Mouse (Mus musculus): ENCODE data around the gene Grip2. TPM values are rescaled to one million over a fixed set of nuclear protein-coding genes. Genes with fewer than 3 reads are reported as not detected.
A peak's percentile ranks its signal among the peaks of the same experiment; 100 is the strongest.

Gene Grip2
- polyA plus RNA-seq, 1 experiment from 2014 or later = 13.6 TPM

- H3K27me3 ChIP-seq (replicated peaks; ENCODE audit: control insufficient read depth, insufficient read depth, low read length) = peaks cover 27% of the 10 kb centered on the region
- H3K9me3 ChIP-seq (ENCODE audit: control insufficient read depth, low read length) = no peaks in the 10 kb centered on the region
- peak overlapping the region; percentile 65 for H3K4me3 ChIP-seq (replicated peaks; ENCODE audit: low read length)
- peaks cover 26% of the 10 kb centered on the region for H3K4me1 ChIP-seq (replicated peaks; ENCODE audit: control insufficient read depth, insufficient read depth, low read length)
- WGBS = 2% methylated on average over 43 of the region's 46 CpGs
- peak overlapping the region; percentile 70 for H3K9ac ChIP-seq (replicated peaks; ENCODE audit: low read depth, low read length)
- ATAC-seq = peak; percentile 5; the same call in 1 of the 2 replicates
- no peaks in the 10 kb centered on the region for H3K36me3 ChIP-seq (ENCODE audit: control insufficient read depth, insufficient read depth)
- no peak overlapping the region for H3K27ac ChIP-seq (ENCODE audit: low read length)
- peak overlapping the region; percentile 74 for H3K4me2 ChIP-seq (ENCODE audit: low read length)
Measured at GRCm38 (mm10) chr6:91842897-91843627, 16.0 kb upstream of the Grip2 start.

- Histone ChIP-seq H3K36me3 (ENCODE audit: control insufficient read depth, insufficient read depth) (no peaks in the 10 kb centered on the region), H3K27me3 (replicated peaks; ENCODE audit: control insufficient read depth, insufficient read depth, low read length) (peaks cover 22% of the 10 kb centered on the region), H3K9me3 (ENCODE audit: control insufficient read depth, low read length) (no peaks in the 10 kb centered on the region), H3K4me2 (ENCODE audit: low read length) (peak overlapping the region; percentile 71), H3K4me1 (replicated peaks; ENCODE audit: control insufficient read depth, insufficient read depth, low read length) (peaks cover 26% of the 10 kb centered on the region), H3K4me3 (replicated peaks; ENCODE audit: low read length) (peak overlapping the region; percentile 44), H3K9ac (replicated peaks; ENCODE audit: low read depth, low read length) (peak overlapping the region; percentile 61), H3K27ac (ENCODE audit: low read length) (peak overlapping the region; percentile 93)
- peak; percentile 86 for ATAC-seq
- WGBS = under 1% methylated on average over 23 of the region's 23 CpGs
Measured at GRCm38 (mm10) chr6:91839010-91839871, 12.2 kb upstream of the Grip2 start.

- H3K9ac ChIP-seq (replicated peaks; ENCODE audit: low read depth, low read length) = no peak overlapping the region
- no peak overlapping the region for H3K27ac ChIP-seq (ENCODE audit: low read length)
- no peaks in the 10 kb centered on the region for H3K9me3 ChIP-seq (ENCODE audit: control insufficient read depth, low read length)
- H3K4me2 ChIP-seq (ENCODE audit: low read length) = no peak overlapping the region
- no peak for ATAC-seq
- WGBS = 54% methylated on average over 3 of the region's 3 CpGs
- no peak overlapping the region for H3K4me3 ChIP-seq (replicated peaks; ENCODE audit: low read length)
- no peaks in the 10 kb centered on the region for H3K27me3 ChIP-seq (replicated peaks; ENCODE audit: control insufficient read depth, insufficient read depth, low read length)
- H3K4me1 ChIP-seq (replicated peaks; ENCODE audit: control insufficient read depth, insufficient read depth, low read length) = peaks cover under 1% of the 10 kb centered on the region; the same call in 1 of the 2 replicates
- H3K36me3 ChIP-seq (ENCODE audit: control insufficient read depth, insufficient read depth) = no peaks in the 10 kb centered on the region
Measured at GRCm38 (mm10) chr6:91832863-91833440, 5.9 kb upstream of the Grip2 start.

GRCm38 (mm10) chr6:91827926-91828325, 876 bp upstream of the Grip2 start:
- H3K36me3 ChIP-seq (ENCODE audit: control insufficient read depth, insufficient read depth) = no peaks in the 10 kb centered on the region
- no peak overlapping the region for H3K9ac ChIP-seq (replicated peaks; ENCODE audit: low read depth, low read length)
- H3K4me1 ChIP-seq (replicated peaks; ENCODE audit: control insufficient read depth, insufficient read depth, low read length) = peaks cover 7% of the 10 kb centered on the region
- H3K4me2 ChIP-seq (ENCODE audit: low read length) = no peak overlapping the region
- no peak overlapping the region for H3K27ac ChIP-seq (ENCODE audit: low read length)
- no peaks in the 10 kb centered on the region for H3K9me3 ChIP-seq (ENCODE audit: control insufficient read depth, low read length)
- H3K4me3 ChIP-seq (replicated peaks; ENCODE audit: low read length) = no peak overlapping the region
- no peaks in the 10 kb centered on the region for H3K27me3 ChIP-seq (replicated peaks; ENCODE audit: control insufficient read depth, insufficient read depth, low read length)
- no peak for ATAC-seq
- WGBS = 69% methylated on average over 5 of the region's 5 CpGs

GRCm38 (mm10) chr6:91818271-91818670, 8.8 kb downstream of the Grip2 start:
- WGBS = 84% methylated on average over 8 of the region's 8 CpGs
- H3K4me1 ChIP-seq (replicated peaks; ENCODE audit: control insufficient read depth, insufficient read depth, low read length) = no peaks in the 10 kb centered on the region
- H3K9me3 ChIP-seq (ENCODE audit: control insufficient read depth, low read length) = no peaks in the 10 kb centered on the region
- H3K36me3 ChIP-seq (ENCODE audit: control insufficient read depth, insufficient read depth) = no peaks in the 10 kb centered on the region
- no peak for ATAC-seq
- no peak overlapping the region for H3K9ac ChIP-seq (replicated peaks; ENCODE audit: low read depth, low read length)
- H3K27me3 ChIP-seq (replicated peaks; ENCODE audit: control insufficient read depth, insufficient read depth, low read length) = no peaks in the 10 kb centered on the region
- H3K4me2 ChIP-seq (ENCODE audit: low read length) = no peak overlapping the region
- H3K27ac ChIP-seq (ENCODE audit: low read length) = no peak overlapping the region
- H3K4me3 ChIP-seq (replicated peaks; ENCODE audit: low read length) = no peak overlapping the region

GRCm38 (mm10) chr6:91815976-91816375, 11.1 kb downstream of the Grip2 start:
- no peak for ATAC-seq
- WGBS = 88% methylated on average over 6 of the region's 6 CpGs

GRCm38 (mm10) chr6:91813611-91814010, 13.4 kb downstream of the Grip2 start:
- Histone ChIP-seq H3K27ac (ENCODE audit: low read length) (no peak overlapping the region), H3K4me2 (ENCODE audit: low read length) (no peak overlapping the region), H3K4me1 (replicated peaks; ENCODE audit: control insufficient read depth, insufficient read depth, low read length) (no peaks in the 10 kb centered on the region), H3K27me3 (replicated peaks; ENCODE audit: control insufficient read depth, insufficient read depth, low read length) (no peaks in the 10 kb centered on the region), H3K9ac (replicated peaks; ENCODE audit: low read depth, low read length) (no peak overlapping the region), H3K9me3 (ENCODE audit: control insufficient read depth, low read length) (no peaks in the 10 kb centered on the region), H3K4me3 (replicated peaks; ENCODE audit: low read length) (no peak overlapping the region), H3K36me3 (ENCODE audit: control insufficient read depth, insufficient read depth) (no peaks in the 10 kb centered on the region)
- 79% methylated on average over 3 of the region's 3 CpGs for WGBS
- ATAC-seq = no peak

More at GRCm38 (mm10) chr6:91815976-91816375, 11.1 kb downstream of the Grip2 start:
- H3K9me3 ChIP-seq (ENCODE audit: control insufficient read depth, low read length) = no peaks in the 10 kb centered on the region
- H3K4me1 ChIP-seq (replicated peaks; ENCODE audit: control insufficient read depth, insufficient read depth, low read length) = no peaks in the 10 kb centered on the region
- no peak overlapping the region for H3K27ac ChIP-seq (ENCODE audit: low read length)
- H3K27me3 ChIP-seq (replicated peaks; ENCODE audit: control insufficient read depth, insufficient read depth, low read length) = no peaks in the 10 kb centered on the region
- H3K9ac ChIP-seq (replicated peaks; ENCODE audit: low read depth, low read length) = no peak overlapping the region
- no peaks in the 10 kb centered on the region for H3K36me3 ChIP-seq (ENCODE audit: control insufficient read depth, insufficient read depth)
- H3K4me3 ChIP-seq (replicated peaks; ENCODE audit: low read length) = no peak overlapping the region
- no peak overlapping the region for H3K4me2 ChIP-seq (ENCODE audit: low read length)

- Histone ChIP-seq H3K36me3 (ENCODE audit: control insufficient read depth, insufficient read depth) (no peaks in the 10 kb centered on the region), H3K27ac (ENCODE audit: low read length) (no peak overlapping the region), H3K9me3 (ENCODE audit: control insufficient read depth, low read length) (no peaks in the 10 kb centered on the region), H3K4me2 (ENCODE audit: low read length) (no peak overlapping the region), H3K4me3 (replicated peaks; ENCODE audit: low read length) (no peak overlapping the region), H3K27me3 (replicated peaks; ENCODE audit: control insufficient read depth, insufficient read depth, low read length) (0 out of 2 replicates have a peak, but pooled peaks cover 2% of the 10 kb centered on the region), H3K4me1 (replicated peaks; ENCODE audit: control insufficient read depth, insufficient read depth, low read length) (peaks cover 11% of the 10 kb centered on the region), H3K9ac (replicated peaks; ENCODE audit: low read depth, low read length) (no peak overlapping the region)
- no peak for ATAC-seq
- 64% methylated on average over 1 of the region's 1 CpGs for WGBS
Measured at GRCm38 (mm10) chr6:91810007-91810406, 17.0 kb downstream of the Grip2 start.

GRCm38 (mm10) chr6:91808022-91808421, 19.0 kb downstream of the Grip2 start:
- H3K27me3 ChIP-seq (replicated peaks; ENCODE audit: control insufficient read depth, insufficient read depth, low read length) = 0 out of 2 replicates have a peak, but pooled peaks cover 2% of the 10 kb centered on the region
- peaks cover 16% of the 10 kb centered on the region for H3K4me1 ChIP-seq (replicated peaks; ENCODE audit: control insufficient read depth, insufficient read depth, low read length)
- H3K4me2 ChIP-seq (ENCODE audit: low read length) = no peak overlapping the region
- no peak overlapping the region for H3K9ac ChIP-seq (replicated peaks; ENCODE audit: low read depth, low read length)
- ATAC-seq = no peak
- no peaks in the 10 kb centered on the region for H3K9me3 ChIP-seq (ENCODE audit: control insufficient read depth, low read length)
- WGBS = 58% methylated on average over 6 of the region's 6 CpGs
- H3K36me3 ChIP-seq (ENCODE audit: control insufficient read depth, insufficient read depth) = no peaks in the 10 kb centered on the region
- H3K4me3 ChIP-seq (replicated peaks; ENCODE audit: low read length) = no peak overlapping the region
- H3K27ac ChIP-seq (ENCODE audit: low read length) = no peak overlapping the region

Measured in forebrain, embryonic 16.5 days (tissue).